Mouse (Mus musculus): ENCODE measurements around the gene 9330182O14Rik. TPM values are rescaled to one million over a fixed set of nuclear protein-coding genes. Genes with fewer than 3 reads are reported as not detected.

The 9330182O14Rik gene
- not detected for total RNA-seq (2022)

DNA sequence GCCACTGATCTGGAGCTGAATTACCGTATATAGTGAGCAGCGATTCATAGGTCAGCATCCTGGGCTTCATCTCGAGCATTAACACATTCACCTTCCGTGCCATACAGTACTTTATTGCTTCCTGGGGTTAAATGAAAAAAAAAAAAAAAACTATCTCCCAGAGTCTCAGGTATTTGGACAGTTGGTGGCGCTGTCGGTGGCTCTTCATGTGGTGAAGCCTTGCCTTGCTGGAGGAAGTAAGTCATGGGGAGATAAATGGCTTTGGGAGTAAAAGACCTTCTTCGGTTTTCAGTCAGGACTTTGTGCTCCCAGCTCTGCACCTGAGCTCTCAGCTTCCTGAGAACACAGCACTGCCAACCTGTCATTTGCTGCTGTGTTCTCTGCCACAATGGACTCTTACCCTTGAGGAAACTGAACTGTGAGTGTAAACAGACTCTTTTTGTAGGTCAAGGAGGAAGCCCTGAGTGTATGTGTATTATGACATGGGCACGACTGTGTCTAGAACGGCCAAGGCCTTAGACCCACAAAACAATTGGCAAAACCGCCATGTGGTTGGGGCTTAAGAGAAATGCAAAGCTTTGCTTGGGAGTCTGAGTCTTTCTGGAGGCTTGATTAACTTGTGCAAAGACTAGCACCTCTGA is at the start of gene 9330182O14Rik:
Gene 9330182O14Rik, plus strand, starts transcription at position 214 of the 641 bp plus-strand sequence.
- no peak for DNase-seq (ENCODE audit: low spot score in 2 of 2)

GRCm38 (mm10) chr15:40103304-40103703 is 30.9 kb upstream of the 9330182O14Rik start:
- no peak for DNase-seq (ENCODE audit: low spot score in 2 of 2)

DNA sequence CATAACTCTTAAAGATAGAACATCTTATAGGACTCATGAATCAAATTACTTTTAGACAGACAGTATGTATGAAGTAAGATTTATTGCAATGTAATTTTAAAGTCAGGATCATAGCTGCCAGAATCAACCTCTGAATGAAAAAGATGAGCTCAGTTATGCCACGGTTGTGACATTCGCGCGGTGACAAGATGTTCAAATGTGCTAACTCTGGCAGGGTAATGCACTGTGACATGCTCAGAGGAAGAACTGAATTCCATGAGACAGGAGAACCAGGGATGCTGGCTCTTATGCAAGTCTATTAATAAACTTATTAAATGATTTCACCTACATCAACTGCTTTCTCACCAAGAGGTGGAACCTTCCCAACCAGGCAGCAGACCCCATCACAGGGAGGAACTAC is 28.5 kb upstream of the 9330182O14Rik start:
- no peak for DNase-seq (ENCODE audit: low spot score in 2 of 2)

DNA sequence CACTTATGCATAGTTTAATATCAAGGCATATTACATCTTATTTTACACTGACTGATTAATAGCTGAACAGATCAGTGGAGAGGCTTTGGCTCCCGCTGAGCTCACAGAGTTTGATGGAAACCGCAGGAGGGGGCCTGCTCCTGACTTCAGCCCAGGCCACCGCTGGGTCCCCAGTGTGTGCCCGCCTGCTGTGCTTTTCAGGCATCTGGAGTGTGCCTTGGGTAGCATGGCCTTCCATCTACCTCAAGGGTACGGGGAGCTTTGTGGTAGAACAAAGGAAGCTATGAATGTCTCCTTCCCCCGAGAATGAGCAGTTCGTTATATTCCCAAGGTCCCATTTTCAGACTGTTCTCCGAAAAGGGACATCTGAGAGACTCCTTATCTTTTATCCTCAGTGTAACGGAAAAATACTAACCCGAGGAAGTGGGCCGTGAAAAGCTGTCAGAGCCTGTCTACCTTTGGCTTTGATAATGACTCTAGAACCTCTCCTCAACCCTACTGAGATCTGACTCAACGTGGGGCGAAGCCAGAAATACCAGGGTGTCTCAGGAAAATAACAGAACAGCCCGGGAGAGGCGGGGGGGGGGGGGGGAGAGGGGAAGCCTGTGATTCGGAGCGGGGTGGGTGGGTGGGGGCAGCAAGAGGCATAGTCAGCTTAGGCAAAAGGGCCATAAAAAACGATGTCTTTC is 20.1 kb upstream of the 9330182O14Rik start:
- DNase-seq (ENCODE audit: low spot score in 2 of 2) = no peak

DNA sequence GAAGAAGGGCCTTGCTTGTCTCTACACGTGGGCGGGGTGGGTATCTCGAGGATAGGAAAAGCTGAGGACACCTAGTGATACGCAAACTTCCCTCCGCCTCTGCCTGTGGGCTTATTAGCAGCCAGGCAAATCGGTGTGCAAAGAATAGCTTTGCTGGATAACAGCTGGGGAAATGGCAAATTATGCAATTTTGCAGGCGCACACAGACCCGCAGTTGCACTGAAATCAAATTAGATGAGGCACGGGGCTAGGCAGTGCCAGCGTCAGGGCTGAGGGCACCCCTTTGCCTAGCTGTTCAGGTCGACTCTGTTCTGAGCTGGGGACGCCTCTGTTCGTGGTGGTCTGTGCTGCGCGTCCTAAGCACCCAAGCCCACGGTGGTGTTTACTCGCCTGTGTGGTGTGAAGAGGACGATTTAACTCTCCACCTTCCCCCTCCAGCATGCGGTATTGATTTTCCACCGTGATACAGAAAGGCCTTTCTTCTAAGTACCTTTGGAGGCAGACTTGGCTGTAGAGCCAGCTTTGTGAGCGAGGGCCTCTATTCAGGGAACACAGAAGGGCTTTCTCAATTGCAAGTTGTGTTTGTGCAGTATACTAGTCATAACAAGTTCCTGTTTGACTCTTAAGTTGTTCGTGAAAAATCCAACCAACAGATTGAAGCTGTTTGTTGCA is 19.4 kb upstream of the 9330182O14Rik start:
- peak; percentile 25 to 43 for DNase-seq (ENCODE audit: low spot score in 2 of 2)

GRCm38 (mm10) chr15:40116396-40116795 is 17.8 kb upstream of the 9330182O14Rik start:
- no peak for DNase-seq (ENCODE audit: low spot score in 2 of 2)

- no peak for DNase-seq (ENCODE audit: low spot score in 2 of 2)
These were observed 9.8 kb upstream of the 9330182O14Rik start for GRCm38 (mm10) chr15:40124211-40124953.

GRCm38 (mm10) chr15:40129496-40129895 is 4.7 kb upstream of the 9330182O14Rik start:
- no peak for DNase-seq (ENCODE audit: low spot score in 2 of 2)

DNA sequence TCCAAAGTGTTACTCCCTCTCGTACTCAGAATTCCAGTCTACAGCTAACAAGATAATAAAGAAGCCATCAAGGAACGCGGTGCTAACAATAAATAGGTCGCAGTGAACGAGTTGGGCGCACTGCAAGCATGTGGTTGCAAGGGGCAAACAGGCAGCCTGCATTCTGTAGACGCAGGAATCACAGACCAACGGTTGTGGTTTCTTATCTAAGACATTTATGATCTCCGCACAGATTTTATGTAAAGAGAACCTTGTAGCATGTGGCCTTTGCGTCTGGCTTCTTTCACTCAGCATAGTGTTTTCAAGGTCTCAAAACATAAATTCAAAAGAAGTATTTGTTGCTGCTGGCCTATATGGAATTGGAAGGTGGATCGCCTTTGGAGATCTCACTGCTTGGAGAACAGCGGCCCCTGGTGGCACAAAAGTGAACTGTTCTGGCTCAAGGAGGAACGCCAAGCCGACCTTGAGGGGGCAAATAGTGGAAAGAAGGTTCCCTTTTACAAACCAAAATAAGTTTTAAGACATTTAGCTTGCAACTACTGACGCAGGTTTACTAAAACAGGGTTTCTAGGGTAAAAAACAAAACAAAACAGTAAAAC is 3.2 kb upstream of the 9330182O14Rik start:
- peak; percentile 39 to 76 for DNase-seq (ENCODE audit: low spot score in 2 of 2)

DNA sequence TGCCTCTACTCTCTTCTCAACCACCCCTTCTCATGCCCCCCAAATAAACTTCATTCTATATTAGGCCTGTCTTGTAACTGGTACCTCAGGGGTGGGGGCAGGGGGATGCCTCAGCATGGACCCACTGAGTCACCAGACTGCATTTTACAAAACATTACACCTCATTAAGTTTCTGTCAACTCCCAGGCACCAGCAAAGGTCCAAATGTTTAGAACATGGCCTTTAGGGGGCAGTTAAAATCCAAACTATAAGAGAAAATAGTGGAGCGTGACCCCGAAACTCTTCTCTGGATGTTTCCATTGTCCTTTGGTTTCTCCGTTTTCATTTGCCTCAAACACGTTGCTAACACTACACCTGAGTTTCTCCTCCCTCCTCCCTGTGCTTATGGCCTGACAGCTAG is 1.8 kb upstream of the 9330182O14Rik start:
- no peak for DNase-seq (ENCODE audit: low spot score in 2 of 2)

DNA sequence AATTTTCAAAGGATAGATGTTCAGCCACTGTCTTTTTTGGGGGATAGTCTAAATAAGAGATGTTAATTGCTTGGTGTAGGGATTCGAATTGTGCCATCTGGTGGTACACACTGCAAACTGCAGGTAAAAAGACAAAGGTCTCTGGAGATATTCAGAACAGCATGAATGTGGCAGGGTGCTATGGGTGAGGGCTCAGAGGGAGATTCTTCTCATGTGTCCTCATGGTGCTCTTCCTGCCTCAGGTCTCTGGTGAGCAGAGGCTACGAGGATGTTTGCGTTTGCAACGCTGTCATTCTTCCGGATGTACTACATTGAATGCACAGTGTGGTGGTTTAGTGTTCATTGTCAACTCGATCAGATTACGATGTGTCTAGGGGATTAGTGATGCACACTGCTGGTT is 10.1 kb downstream of the 9330182O14Rik start:
- DNase-seq (ENCODE audit: low spot score in 2 of 2) = peak in 1 of 2 experiments; percentile 42

GRCm38 (mm10) chr15:40157683-40158082 is 23.5 kb downstream of the 9330182O14Rik start:
- DNase-seq (ENCODE audit: low spot score in 2 of 2) = no peak

GRCm38 (mm10) chr15:40166560-40167275 is 32.6 kb downstream of the 9330182O14Rik start:
- peak in 1 of 2 experiments; percentile 31 for DNase-seq (ENCODE audit: low spot score in 2 of 2)

DNA sequence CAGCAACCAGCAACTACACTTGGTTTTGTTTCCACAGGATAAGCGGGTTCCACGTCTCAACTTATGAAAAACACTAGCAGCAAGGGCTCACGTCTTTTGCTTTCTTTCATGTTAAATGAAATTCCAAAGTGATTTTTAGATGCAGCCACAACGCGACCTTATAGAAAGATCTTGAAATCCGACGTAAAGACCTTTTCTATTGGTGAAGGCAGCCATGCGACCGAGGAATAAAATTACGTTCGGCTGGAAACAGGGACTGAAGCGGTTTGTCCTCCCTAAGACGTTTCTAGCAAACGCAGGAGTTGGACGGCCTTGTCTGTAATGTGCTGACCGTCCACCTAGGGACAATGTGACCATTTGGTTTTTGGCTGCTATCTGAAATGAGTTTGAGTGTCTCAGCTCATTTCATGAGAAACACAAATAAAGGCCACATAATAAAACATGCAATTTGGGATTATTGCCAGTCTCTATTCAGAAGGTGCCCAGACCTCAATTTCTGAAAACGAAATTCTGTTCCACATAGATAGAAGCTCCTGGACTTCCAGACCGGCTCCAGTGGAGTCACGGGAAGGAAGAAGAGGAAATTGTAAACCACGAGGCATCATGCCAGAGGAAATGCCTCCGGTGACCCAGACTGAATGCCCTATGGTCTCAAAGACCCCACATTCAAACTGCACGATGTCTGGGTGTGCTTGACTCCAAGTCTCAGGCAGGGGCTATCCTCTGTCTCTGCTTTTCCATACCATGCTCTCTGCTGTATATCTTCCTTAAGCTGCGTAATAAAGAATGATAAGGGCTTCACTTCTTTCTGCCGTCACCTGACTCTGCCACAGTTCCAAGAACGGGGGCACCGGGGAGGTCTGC is 33.3 kb downstream of the 9330182O14Rik start:
- no peak for DNase-seq (ENCODE audit: low spot score in 2 of 2)

DNA sequence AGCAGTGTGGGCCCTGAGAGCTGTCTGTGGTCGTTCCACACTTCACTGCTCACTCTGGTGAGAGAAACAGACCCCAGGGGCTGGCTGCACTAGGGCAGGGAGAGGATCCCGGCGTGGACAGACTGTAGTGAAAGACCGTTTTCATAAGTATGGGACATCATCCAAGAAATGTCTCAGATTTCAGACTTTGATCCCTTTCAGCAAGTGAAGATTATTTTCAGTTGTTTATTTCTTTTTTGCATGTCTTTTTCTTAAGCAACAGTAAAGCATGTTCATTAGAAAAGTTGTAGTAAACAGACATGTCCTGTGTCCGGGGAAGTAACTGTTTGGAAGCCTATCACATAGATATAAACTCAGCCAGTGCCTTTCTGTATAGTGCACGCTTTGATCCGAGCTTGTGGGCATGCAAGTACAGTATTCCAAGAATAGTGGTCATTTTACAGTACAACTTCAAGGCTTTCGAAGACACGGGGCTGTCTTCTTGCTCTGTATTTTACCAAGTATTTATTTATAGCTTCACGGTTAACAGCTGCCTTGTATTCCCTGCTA is 34.0 kb downstream of the 9330182O14Rik start:
- no peak for DNase-seq (ENCODE audit: low spot score in 2 of 2)

GRCm38 (mm10) chr15:40169061-40169460 is 34.9 kb downstream of the 9330182O14Rik start:
- no peak for DNase-seq (ENCODE audit: low spot score in 2 of 2)

GRCm38 (mm10) chr15:40169705-40170104 is 35.5 kb downstream of the 9330182O14Rik start:
- DNase-seq (ENCODE audit: low spot score in 2 of 2) = no peak

- DNase-seq (ENCODE audit: low spot score in 2 of 2) = no peak
These were observed 45.3 kb downstream of the 9330182O14Rik start for GRCm38 (mm10) chr15:40179423-40179822.

GRCm38 (mm10) chr15:40187017-40187416 is 52.9 kb downstream of the 9330182O14Rik start:
- no peak for DNase-seq (ENCODE audit: low spot score in 2 of 2)
